Mouse (Mus musculus) CH12.LX (cell line): ENCODE measurements at regions not wholly inside any gene's neighbourhood (a gene's known extent, or its start where the extent isn't known, plus 50 kb on each side); places are given as distances from the start of the nearest gene placed in this dataset.

Experiments
- DNase-seq: peaks from one replicate; pipeline ENCODE4 v3.0.0-alpha.2; 2013; ENCODE audit errors: extremely low read depth
- H3K27ac ChIP-seq: 2 replicates; pipeline ENCODE4 v1.5.1; 2012; ENCODE audit warnings: low read depth, mild to moderate bottlenecking, control low read depth, moderate library complexity; ENCODE audit not compliant: insufficient read depth
- H3K27me3 ChIP-seq: replicated peaks from 2 replicates; pipeline ENCODE3; 2012; ENCODE audit warnings: inconsistent platforms
- H3K36me3 ChIP-seq, 2 experiments: replicated peaks in 1 of 2; 2 replicates each; pipeline versions ENCODE3 to v1.6.1; 2012; ENCODE audit warnings: inconsistent platforms in 1 of 2, low read length in 1 of 2, mild to moderate bottlenecking in 1 of 2, mixed read lengths in 1 of 2, moderate library complexity in 1 of 2; ENCODE audit not compliant: control insufficient read depth in 1 of 2, insufficient read depth in 1 of 2
- H3K4me1 ChIP-seq, 2 experiments: 2 replicates each; pipeline ENCODE4 v1.6.1; 2012; ENCODE audit warnings: inconsistent platforms in 1 of 2, moderate library complexity in 1 of 2; ENCODE audit not compliant: insufficient read depth in 2 of 2, control insufficient read depth in 1 of 2
- H3K4me2 ChIP-seq: 2 replicates; pipeline ENCODE4 v1.6.1; 2012; ENCODE audit warnings: low read depth, mild to moderate bottlenecking, control low read depth; ENCODE audit not compliant: poor library complexity, insufficient read depth, severe bottlenecking
- H3K4me3 ChIP-seq, 3 experiments: fragments of 150-350 bp in 1 of 3; sonication (generic) in 1 of 3; replicated peaks in 1 of 3; 2 replicates each; pipeline versions ENCODE3 to v1.5.1; 2011 to 2012; ENCODE audit warnings: low read depth in 2 of 3, low read length in 2 of 3, mild to moderate bottlenecking in 2 of 3, moderate library complexity in 2 of 3, control low read depth in 1 of 3, improper control_type of control experiment in 1 of 3, inconsistent platforms in 1 of 3, mixed read lengths in 1 of 3; ENCODE audit not compliant: poor library complexity in 1 of 3
- H3K79me2 ChIP-seq: replicated peaks from 2 replicates; pipeline ENCODE4 v1.6.1; 2012; ENCODE audit warnings: mild to moderate bottlenecking, moderate library complexity; ENCODE audit not compliant: control insufficient read depth, poor library complexity, insufficient read depth, severe bottlenecking; ENCODE audit errors: extremely low read depth
- H3K9ac ChIP-seq: 2 replicates; pipeline ENCODE4 v1.6.1; 2012; ENCODE audit warnings: low read depth, mild to moderate bottlenecking, control low read depth, moderate library complexity; ENCODE audit not compliant: insufficient read depth
- H3K9me3 ChIP-seq: replicated peaks from 2 replicates; pipeline ENCODE3; 2012; ENCODE audit warnings: low read length, inconsistent platforms, mixed read lengths
- CHD2 ChIP-seq: IDR thresholded peaks from 2 replicates; pipeline ENCODE4 v1.6.1; 2011; ENCODE audit warnings: low read length, improper control_type of control experiment
- E2F4 ChIP-seq: IDR thresholded peaks from 2 replicates; pipeline ENCODE4 v1.6.1; 2011; ENCODE audit warnings: low read depth, low read length, improper control_type of control experiment; ENCODE audit not compliant: insufficient replicate concordance
- ELF1 ChIP-seq: IDR thresholded peaks from 2 replicates; pipeline ENCODE4 v1.6.1; 2014; ENCODE audit warnings: low read depth, mild to moderate bottlenecking, inconsistent platforms, low read length, improper control_type of control experiment
- EP300 ChIP-seq: IDR thresholded peaks from 2 replicates; pipeline ENCODE4 v1.6.1; 2011; ENCODE audit warnings: low read length, improper control_type of control experiment
- ETS1 ChIP-seq: conservative IDR thresholded peaks from 2 replicates; pipeline ENCODE4 v1.6.1; 2012; ENCODE audit warnings: low read depth, mild to moderate bottlenecking, inconsistent platforms, low read length, improper control_type of control experiment, moderate library complexity
- IRF4 ChIP-seq: IDR thresholded peaks from 2 replicates; pipeline ENCODE4 v1.6.1; 2014; ENCODE audit warnings: low read depth, mild to moderate bottlenecking, inconsistent platforms, low read length, improper control_type of control experiment
- JUND ChIP-seq: conservative IDR thresholded peaks from 2 replicates; pipeline ENCODE4 v1.6.1; 2011; ENCODE audit warnings: low read depth, low read length, improper control_type of control experiment
- KAT2A ChIP-seq: IDR thresholded peaks from 2 replicates; pipeline ENCODE4 v1.6.1; 2012; ENCODE audit warnings: low read length, improper control_type of control experiment, inconsistent platforms; ENCODE audit not compliant: insufficient replicate concordance
- MAX ChIP-seq: IDR thresholded peaks from 2 replicates; pipeline ENCODE4 v1.6.1; 2011; ENCODE audit warnings: low read length, improper control_type of control experiment
- MYC ChIP-seq: IDR thresholded peaks from 2 replicates; pipeline ENCODE4 v1.6.1; 2011; ENCODE audit warnings: low read depth, mild to moderate bottlenecking, improper control_type of control experiment, low read length
- POLR2A ChIP-seq: IDR thresholded peaks from 2 replicates; pipeline ENCODE4 v1.6.1; 2011; ENCODE audit warnings: low read depth, mild to moderate bottlenecking, improper control_type of control experiment, low read length
- SIN3A ChIP-seq: IDR thresholded peaks from 2 replicates; pipeline ENCODE4 v1.6.1; 2012; ENCODE audit warnings: low read length, improper control_type of control experiment, inconsistent platforms
- ZC3H11A ChIP-seq: IDR thresholded peaks from 2 replicates; pipeline ENCODE4 v1.6.1; 2012; ENCODE audit warnings: low read depth, mild to moderate bottlenecking, inconsistent platforms, low read length, improper control_type of control experiment
- ZNF384 ChIP-seq: IDR thresholded peaks from 2 replicates; pipeline ENCODE4 v1.6.1; 2012; ENCODE audit warnings: low read depth, low read length, improper control_type of control experiment, inconsistent platforms
- dilution Hi-C: fragments of 300-500 bp; cut with MboI; formaldehyde crosslinking; loops from 2 replicates; pipeline ENCODE4 v1.14.3; 2020; ENCODE audit warnings: low sequenced_read_pairs; ENCODE audit not compliant: extremely low pct_unique_long_range_greater_than_20kb, extremely low pct_ligation_motif_present
- in situ Hi-C: fragments of 300-500 bp; cut with MboI; formaldehyde crosslinking; loops from 3 replicates; pipeline ENCODE4 v1.14.3; 2019; ENCODE audit warnings: low sequenced_read_pairs, low pct_ligation_motif_present, low pct_unique_long_range_greater_than_20kb, mixed read lengths

GRCm38 (mm10) chr10:96901150-96901549 is 284.3 kb downstream of the Btg1 start:
- no peaks in the 10 kb centered on the region for H3K27me3 ChIP-seq
- H3K9ac ChIP-seq = no peak overlapping the region
- no peaks in the 10 kb centered on the region for H3K9me3 ChIP-seq
- no peaks in the 10 kb centered on the region for H3K4me1 ChIP-seq
- H3K27ac ChIP-seq = no peak overlapping the region
- no peak overlapping the region for H3K4me2 ChIP-seq
- H3K79me2 ChIP-seq = no peaks in the 10 kb centered on the region
- no peak overlapping the region for H3K4me3 ChIP-seq
- H3K36me3 ChIP-seq = no peaks in the 10 kb centered on the region
- DNase-seq = no peak
- in situ Hi-C loops (no loop called here), dilution Hi-C loops (no loop called here)
- TF ChIP-seq ZNF384 (0 out of 2 replicates have a peak, but pooled peaks have one; percentile 12), E2F4 (no peak), IRF4 (no peak), KAT2A (no peak)

- dilution Hi-C loops (no loop called here), in situ Hi-C loops (no loop called here)
- Histone ChIP-seq H3K36me3 (no peaks in the 10 kb centered on the region), H3K4me2 (no peak overlapping the region), H3K9ac (no peak overlapping the region), H3K79me2 (no peaks in the 10 kb centered on the region), H3K4me3 (no peak overlapping the region), H3K27me3 (no peaks in the 10 kb centered on the region), H3K4me1 (peaks cover 0 to 10% of the 10 kb centered on the region in 2 experiments; a peak in 2 of 4 replicates)
- no peak for TF ChIP-seq ZC3H11A
- TF ChIP-seq CHD2 = no peak
- TF ChIP-seq MYC = no peak
- TF ChIP-seq ELF1 = no peak
- no peak for TF ChIP-seq ETS1
- no peak for TF ChIP-seq MAX
- no peak for TF ChIP-seq POLR2A
- no peak for TF ChIP-seq ZNF384
- no peak for TF ChIP-seq JUND
- TF ChIP-seq, all 38 proteins: peak for 0
- no peak overlapping the region for H3K27ac ChIP-seq
- no peak for DNase-seq
- no peaks in the 10 kb centered on the region for H3K9me3 ChIP-seq
These were observed 288.4 kb downstream of the Btg1 start for GRCm38 (mm10) chr10:96905098-96905809.

GRCm38 (mm10) chr10:96909661-96910315 is 293.0 kb downstream of the Btg1 start:
- DNase-seq = peak; percentile 13
- in situ Hi-C loops = no loop called here

More at GRCm38 (mm10) chr10:96909661-96910315, 293.0 kb downstream of the Btg1 start:
- Histone ChIP-seq H3K4me1 (peaks cover 2 to 22% of the 10 kb centered on the region in 2 experiments; a peak in 3 of 4 replicates), H3K27ac (no peak overlapping the region), H3K4me2 (no peak overlapping the region; the same call in 1 of the 2 replicates), H3K9me3 (no peaks in the 10 kb centered on the region), H3K4me3 (no peak overlapping the region), H3K27me3 (no peaks in the 10 kb centered on the region), H3K9ac (no peak overlapping the region), H3K79me2 (no peaks in the 10 kb centered on the region), H3K36me3 (no peaks in the 10 kb centered on the region)
- dilution Hi-C loops = no loop called here
- TF ChIP-seq EP300 (peak; percentile 42; the same call in 1 of the 2 replicates), SIN3A (no peak), POLR2A (no peak)
